Mouse (Mus musculus): ENCODE measurements at regions not wholly inside any gene's neighbourhood (a gene's known extent, or its start where the extent isn't known, plus 50 kb on each side); places are given as distances from the start of the nearest gene placed in this dataset.

- no peak for TF ChIP-seq POLR2A (IDR thresholded peaks at IDR 0.05; ENCODE audit: control insufficient read depth, extremely low read depth, insufficient read depth, low read length, poor library complexity)
- no peak for TF ChIP-seq CTCF (IDR thresholded peaks at IDR 0.05; ENCODE audit: borderline replicate concordance, control insufficient read depth, extremely low read depth, insufficient read depth, low read length, poor library complexity)
- 80% methylated on average over 5 of the region's 5 CpGs for WGBS
- no peak for DNase-seq
- Histone ChIP-seq H3K27me3 (ENCODE audit: control insufficient read depth, insufficient read depth, low read length) (no peaks in the 10 kb centered on the region), H3K27ac (ENCODE audit: control insufficient read depth, insufficient read depth, low read length) (no peak overlapping the region), H3K4me1 (replicated peaks; ENCODE audit: control insufficient read depth, insufficient read depth, low read length) (no peaks in the 10 kb centered on the region), H3K4me3 (ENCODE audit: control insufficient read depth, insufficient read depth, low read length) (no peak overlapping the region), H3K36me3 (ENCODE audit: control insufficient read depth, insufficient read depth, low read length) (no peaks in the 10 kb centered on the region)
Measured at GRCm38 (mm10) chr9:24903706-24904105, 129.6 kb upstream of the Tbx20 start.

GRCm38 (mm10) chr9:24909086-24909979 lies 135.2 kb upstream of the Tbx20 start:
- no peak for TF ChIP-seq POLR2A (IDR thresholded peaks at IDR 0.05; ENCODE audit: control insufficient read depth, extremely low read depth, insufficient read depth, low read length, poor library complexity)
- TF ChIP-seq CTCF (IDR thresholded peaks at IDR 0.05; ENCODE audit: borderline replicate concordance, control insufficient read depth, extremely low read depth, insufficient read depth, low read length, poor library complexity), result no peak

GRCm38 (mm10) chr9:24910738-24911137 lies 136.6 kb upstream of the Tbx20 start:
- H3K27ac ChIP-seq (ENCODE audit: control insufficient read depth, insufficient read depth, low read length), result no peak overlapping the region
- no peaks in the 10 kb centered on the region for H3K4me1 ChIP-seq (replicated peaks; ENCODE audit: control insufficient read depth, insufficient read depth, low read length)
- DNase-seq, result no peak
- no peak overlapping the region for H3K4me3 ChIP-seq (ENCODE audit: control insufficient read depth, insufficient read depth, low read length)
- WGBS, result 78% methylated on average over 5 of the region's 5 CpGs
- TF ChIP-seq CTCF (IDR thresholded peaks at IDR 0.05; ENCODE audit: borderline replicate concordance, control insufficient read depth, extremely low read depth, insufficient read depth, low read length, poor library complexity) (no peak), POLR2A (IDR thresholded peaks at IDR 0.05; ENCODE audit: control insufficient read depth, extremely low read depth, insufficient read depth, low read length, poor library complexity) (no peak)
- no peaks in the 10 kb centered on the region for H3K27me3 ChIP-seq (ENCODE audit: control insufficient read depth, insufficient read depth, low read length)
- H3K36me3 ChIP-seq (ENCODE audit: control insufficient read depth, insufficient read depth, low read length), result no peaks in the 10 kb centered on the region

More at GRCm38 (mm10) chr9:24909086-24909979, 135.2 kb upstream of the Tbx20 start:
- Histone ChIP-seq H3K4me1 (replicated peaks; ENCODE audit: control insufficient read depth, insufficient read depth, low read length) (no peaks in the 10 kb centered on the region), H3K4me3 (ENCODE audit: control insufficient read depth, insufficient read depth, low read length) (no peak overlapping the region), H3K36me3 (ENCODE audit: control insufficient read depth, insufficient read depth, low read length) (no peaks in the 10 kb centered on the region), H3K27me3 (ENCODE audit: control insufficient read depth, insufficient read depth, low read length) (no peaks in the 10 kb centered on the region), H3K27ac (ENCODE audit: control insufficient read depth, insufficient read depth, low read length) (no peak overlapping the region)
- WGBS, result 86% methylated on average over 8 of the region's 8 CpGs
- DNase-seq, result no peak

GRCm38 (mm10) chr9:24920031-24920445 lies 145.9 kb upstream of the Tbx20 start:
- no peak for DNase-seq
- H3K36me3 ChIP-seq (ENCODE audit: control insufficient read depth, insufficient read depth, low read length), result no peaks in the 10 kb centered on the region
- no peak overlapping the region for H3K4me3 ChIP-seq (ENCODE audit: control insufficient read depth, insufficient read depth, low read length)
- H3K4me1 ChIP-seq (replicated peaks; ENCODE audit: control insufficient read depth, insufficient read depth, low read length), result no peaks in the 10 kb centered on the region
- TF ChIP-seq POLR2A (IDR thresholded peaks at IDR 0.05; ENCODE audit: control insufficient read depth, extremely low read depth, insufficient read depth, low read length, poor library complexity) (no peak), CTCF (IDR thresholded peaks at IDR 0.05; ENCODE audit: borderline replicate concordance, control insufficient read depth, extremely low read depth, insufficient read depth, low read length, poor library complexity) (no peak)
- WGBS, result 85% methylated on average over 9 of the region's 9 CpGs
- H3K27me3 ChIP-seq (ENCODE audit: control insufficient read depth, insufficient read depth, low read length), result no peaks in the 10 kb centered on the region
- no peak overlapping the region for H3K27ac ChIP-seq (ENCODE audit: control insufficient read depth, insufficient read depth, low read length)

GRCm38 (mm10) chr9:24922051-24922860 lies 148.2 kb upstream of the Tbx20 start:
- Histone ChIP-seq H3K4me3 (ENCODE audit: control insufficient read depth, insufficient read depth, low read length) (no peak overlapping the region), H3K27me3 (ENCODE audit: control insufficient read depth, insufficient read depth, low read length) (no peaks in the 10 kb centered on the region), H3K36me3 (ENCODE audit: control insufficient read depth, insufficient read depth, low read length) (no peaks in the 10 kb centered on the region), H3K4me1 (replicated peaks; ENCODE audit: control insufficient read depth, insufficient read depth, low read length) (no peaks in the 10 kb centered on the region), H3K27ac (ENCODE audit: control insufficient read depth, insufficient read depth, low read length) (no peak overlapping the region)
- no peak for DNase-seq
- WGBS, result 89% methylated on average over 4 of the region's 4 CpGs
- TF ChIP-seq POLR2A (IDR thresholded peaks at IDR 0.05; ENCODE audit: control insufficient read depth, extremely low read depth, insufficient read depth, low read length, poor library complexity) (no peak), CTCF (IDR thresholded peaks at IDR 0.05; ENCODE audit: borderline replicate concordance, control insufficient read depth, extremely low read depth, insufficient read depth, low read length, poor library complexity) (no peak)

- TF ChIP-seq POLR2A (IDR thresholded peaks at IDR 0.05; ENCODE audit: control insufficient read depth, extremely low read depth, insufficient read depth, low read length, poor library complexity) (no peak), CTCF (IDR thresholded peaks at IDR 0.05; ENCODE audit: borderline replicate concordance, control insufficient read depth, extremely low read depth, insufficient read depth, low read length, poor library complexity) (no peak)
- Histone ChIP-seq H3K4me3 (ENCODE audit: control insufficient read depth, insufficient read depth, low read length) (no peak overlapping the region), H3K4me1 (replicated peaks; ENCODE audit: control insufficient read depth, insufficient read depth, low read length) (no peaks in the 10 kb centered on the region), H3K27me3 (ENCODE audit: control insufficient read depth, insufficient read depth, low read length) (no peaks in the 10 kb centered on the region), H3K27ac (ENCODE audit: control insufficient read depth, insufficient read depth, low read length) (no peak overlapping the region), H3K36me3 (ENCODE audit: control insufficient read depth, insufficient read depth, low read length) (no peaks in the 10 kb centered on the region)
- 96% methylated on average over 5 of the region's 5 CpGs for WGBS
- DNase-seq, result no peak
Measured at GRCm38 (mm10) chr9:24923514-24923913, 149.4 kb upstream of the Tbx20 start.
